Mouse (Mus musculus) spleen, adult 2 months (tissue): ENCODE measurements around the gene Nck2. TPM values are rescaled to one million over a fixed set of nuclear protein-coding genes. Genes with fewer than 3 reads are reported as not detected.
A peak's percentile ranks its signal among the peaks of the same experiment; 100 is the strongest.

Source experiments
- DNase-seq, 2 experiments: peaks; one replicate each; pipeline versions ENCODE4 v3.0.0 to v3.0.0-alpha.2; 2012 to 2021; ENCODE audit warnings: low spot score in 2 of 2, low read depth in 1 of 2
- H3K27ac ChIP-seq: fragments of 200-500 bp; 2 replicates; pipeline ENCODE4 v1.5.1; 2012; ENCODE audit warnings: low read length, inconsistent platforms; ENCODE audit not compliant: insufficient read depth
- H3K27me3 ChIP-seq: fragments of 200-500 bp; 2 replicates; pipeline ENCODE4 v1.6.1; 2012; ENCODE audit warnings: mild to moderate bottlenecking, moderate library complexity, low read length, inconsistent platforms; ENCODE audit not compliant: control insufficient read depth, insufficient read depth
- H3K36me3 ChIP-seq: fragments of 200-500 bp; 2 replicates; pipeline ENCODE4 v1.6.1; 2012; ENCODE audit warnings: mild to moderate bottlenecking, low read length, inconsistent platforms; ENCODE audit not compliant: control insufficient read depth, insufficient read depth
- H3K4me1 ChIP-seq: fragments of 200-500 bp; 2 replicates; pipeline ENCODE4 v1.6.1; 2011; ENCODE audit warnings: inconsistent platforms; ENCODE audit not compliant: control insufficient read depth, insufficient read depth, insufficient read length
- H3K4me3 ChIP-seq: fragments of 200-500 bp; 2 replicates; pipeline ENCODE4 v1.5.1; 2011; ENCODE audit warnings: mild to moderate bottlenecking, inconsistent platforms; ENCODE audit not compliant: insufficient read depth, insufficient read length; ENCODE audit errors: extremely low read depth
- CTCF ChIP-seq: fragments of 200-500 bp; IDR thresholded peaks from 2 replicates; pipeline ENCODE4 v1.5.1; 2011; ENCODE audit warnings: mild to moderate bottlenecking, inconsistent platforms; ENCODE audit not compliant: insufficient read depth, insufficient read length, insufficient replicate concordance; ENCODE audit errors: extremely low read depth
- POLR2A ChIP-seq: fragments of 200-500 bp; IDR thresholded peaks from 2 replicates; pipeline ENCODE4 v1.6.1; 2011; ENCODE audit warnings: low read depth, low read length, inconsistent platforms
- WGBS: fragments of 180-500 bp; shearing (Covaris S2); methylation state at CpG from one replicate; pipeline ENCODE4 v1.1.7; 2018; 5-methylcytosine and 5-hydroxymethylcytosine counted together
- polyA plus RNA-seq: library from polyadenylated mRNA; depleted of rRNA; stranded (reverse); fragments of >200 nt; gene quantifications from 2 replicates; pipeline ENCODE4 v1.2.3, GENCODE M21; 2012

Nck2 gene
- polyA plus RNA-seq, 1 experiment, result 15.9 TPM

DNA sequence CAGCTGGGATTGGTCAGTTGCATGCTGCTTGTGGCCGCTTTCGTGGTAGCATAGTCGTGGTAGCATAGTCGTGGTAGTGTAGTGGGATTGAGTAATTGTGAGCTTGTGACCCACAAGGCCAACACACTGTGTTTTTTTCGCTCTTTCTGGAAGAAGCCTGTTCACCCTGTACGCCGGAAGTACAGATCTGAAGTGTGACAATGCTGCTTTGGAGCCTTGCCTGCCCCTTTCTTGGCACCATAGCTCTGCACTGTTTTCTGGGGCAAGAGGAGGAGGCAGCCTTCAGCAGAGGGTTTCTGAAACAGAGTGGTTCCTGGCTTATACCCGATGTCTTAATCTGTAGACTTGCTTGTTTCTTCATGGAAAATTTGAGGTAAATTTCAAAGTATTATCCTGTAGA, 23.3 kb downstream of the Nck2 start:
- peak overlapping the region; percentile 31 for H3K27ac ChIP-seq

GRCm38 (mm10) chr1:43468207-43468606, 23.8 kb downstream of the Nck2 start:
- TF ChIP-seq CTCF, result no peak
- no peak for TF ChIP-seq POLR2A
- no peaks in the 10 kb centered on the region for H3K27me3 ChIP-seq
- peaks cover 30% of the 10 kb centered on the region; the same call in 1 of the 2 replicates for H3K4me1 ChIP-seq
- H3K36me3 ChIP-seq, result no peaks in the 10 kb centered on the region
- H3K4me3 ChIP-seq, result no peak overlapping the region
- DNase-seq, result no peak
- H3K27ac ChIP-seq, result no peak overlapping the region
- WGBS, result 41% methylated on average over 7 of the region's 7 CpGs

More for the DNA sequence above, 23.3 kb downstream of the Nck2 start:
- Histone ChIP-seq H3K4me3 (no peak overlapping the region), H3K27me3 (no peaks in the 10 kb centered on the region), H3K36me3 (no peaks in the 10 kb centered on the region), H3K4me1 (peaks cover 30% of the 10 kb centered on the region; the same call in 1 of the 2 replicates)
- 47% methylated on average over 8 of the region's 8 CpGs for whole genome bisulfite sequencing
- DNase-seq, result no peak
- TF ChIP-seq POLR2A, result no peak
- no peak for TF ChIP-seq CTCF

DNA sequence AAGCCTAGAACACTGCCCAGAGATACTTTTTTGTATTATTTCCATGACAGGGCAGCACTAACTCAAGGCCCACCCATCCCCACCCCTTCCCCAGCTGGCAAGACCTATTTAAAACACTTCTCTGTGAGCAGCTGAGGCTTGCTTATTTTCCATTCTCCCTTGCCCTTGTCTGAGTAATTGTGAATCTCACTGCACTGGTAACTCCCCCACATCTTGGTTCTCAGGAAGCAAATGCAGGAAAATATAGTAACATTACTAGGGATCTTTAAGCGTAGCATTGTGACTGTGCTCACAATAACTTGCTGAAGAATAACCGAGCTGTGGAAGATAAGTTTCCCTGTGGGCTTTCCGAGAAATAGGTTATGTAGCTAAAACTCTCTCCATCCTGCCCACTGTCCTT, 24.6 kb downstream of the Nck2 start:
- Histone ChIP-seq H3K36me3 (no peaks in the 10 kb centered on the region), H3K27ac (no peak overlapping the region), H3K27me3 (no peaks in the 10 kb centered on the region), H3K4me3 (no peak overlapping the region), H3K4me1 (peaks cover 34% of the 10 kb centered on the region; the same call in 1 of the 2 replicates)
- no peak for TF ChIP-seq POLR2A
- no peak for TF ChIP-seq CTCF
- no peak for DNase-seq
- 86% methylated on average over 3 of the region's 3 CpGs for WGBS

- Histone ChIP-seq H3K27me3 (no peaks in the 10 kb centered on the region), H3K36me3 (no peaks in the 10 kb centered on the region)
- WGBS, result 78% methylated on average over 10 of the region's 10 CpGs
Observed at GRCm38 (mm10) chr1:43470421-43471179, 26.2 kb downstream of the Nck2 start.

DNA sequence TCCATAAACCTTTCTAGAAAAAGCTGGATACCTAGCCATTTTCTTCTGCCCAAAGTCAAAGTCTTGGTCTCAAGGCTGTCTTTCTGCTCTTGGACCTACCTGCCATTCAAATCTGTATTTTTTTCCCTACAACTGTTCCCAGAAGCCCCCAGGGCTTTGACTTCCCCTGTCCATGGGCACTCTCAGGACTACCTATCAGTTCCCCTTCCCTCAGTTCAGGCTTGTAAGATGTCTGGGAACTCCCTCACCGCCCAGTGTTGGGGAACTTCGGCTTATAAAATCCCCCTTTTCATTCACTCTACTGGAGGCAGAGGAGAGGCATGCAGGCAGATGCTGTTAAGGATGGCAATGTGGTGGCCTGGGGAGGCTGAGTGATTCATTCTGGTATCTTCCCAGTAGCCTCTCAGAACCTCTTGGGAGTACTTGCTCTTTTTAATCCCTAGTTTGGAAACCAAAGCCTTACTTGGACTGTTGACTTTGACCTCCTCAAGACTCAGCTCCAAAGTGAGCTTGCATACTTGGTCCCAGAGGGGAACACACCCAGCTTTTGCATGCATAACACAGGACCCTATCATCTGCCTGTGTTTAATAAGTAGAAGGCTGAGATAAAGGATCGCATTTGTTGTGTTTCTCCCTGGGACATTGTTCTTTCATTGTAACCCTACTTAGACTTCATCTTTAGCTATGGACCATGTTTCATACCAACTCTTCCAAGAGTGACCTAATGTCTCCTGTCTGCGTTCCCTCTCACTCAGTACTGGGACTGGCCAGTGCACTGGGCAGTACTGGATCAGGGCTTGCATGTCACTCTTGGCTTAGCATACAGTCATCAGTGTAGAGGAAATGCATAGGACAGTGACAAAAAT, 27.0 kb downstream of the Nck2 start:
- Histone ChIP-seq H3K27ac (no peak overlapping the region; the same call in 1 of the 2 replicates), H3K27me3 (no peaks in the 10 kb centered on the region), H3K4me1 (peaks cover 30% of the 10 kb centered on the region; the same call in 1 of the 2 replicates), H3K36me3 (no peaks in the 10 kb centered on the region), H3K4me3 (no peak overlapping the region)
- TF ChIP-seq CTCF, result no peak
- TF ChIP-seq POLR2A, result no peak
- WGBS, result 86% methylated on average over 4 of the region's 4 CpGs
- DNase-seq, result no peak

More at GRCm38 (mm10) chr1:43470421-43471179, 26.2 kb downstream of the Nck2 start:
- Histone ChIP-seq H3K27ac (no peak overlapping the region), H3K4me3 (no peak overlapping the region), H3K4me1 (peaks cover 34% of the 10 kb centered on the region; the same call in 1 of the 2 replicates)
- DNase-seq, result no peak
- TF ChIP-seq POLR2A (no peak), CTCF (no peak)

DNA sequence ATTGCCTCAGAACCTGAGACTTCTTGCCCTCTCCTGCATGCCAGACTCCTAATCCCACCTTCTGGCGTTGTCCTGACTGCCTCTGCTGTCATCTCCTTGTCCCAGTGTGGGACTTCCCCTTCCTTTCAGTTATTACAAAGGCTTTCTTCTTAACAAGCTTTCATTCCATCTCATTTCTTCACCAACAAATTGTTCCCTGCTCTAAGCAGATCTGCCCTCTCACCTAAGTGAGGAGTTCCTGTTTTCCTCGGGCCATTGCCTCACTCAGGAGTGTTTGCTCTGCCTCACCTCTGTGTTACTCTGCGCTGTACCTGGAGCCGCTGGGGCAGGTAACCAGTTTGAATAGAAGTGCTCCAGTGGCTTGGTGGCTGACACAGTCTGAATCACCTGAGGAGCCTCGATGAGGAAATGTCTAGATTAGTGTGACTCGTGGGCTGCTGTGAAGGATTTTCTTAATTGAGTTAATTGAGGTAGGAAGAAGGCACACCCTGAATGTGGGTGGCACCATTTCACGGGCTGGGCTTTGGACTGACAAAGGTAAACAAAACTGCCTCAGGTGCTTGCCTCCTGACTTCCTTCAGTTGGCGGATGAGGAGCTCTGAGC, 27.8 kb downstream of the Nck2 start:
- WGBS, result 59% methylated on average over 8 of the region's 8 CpGs
- Histone ChIP-seq H3K4me1 (peaks cover 30% of the 10 kb centered on the region; the same call in 1 of the 2 replicates), H3K4me3 (no peak overlapping the region), H3K36me3 (no peaks in the 10 kb centered on the region), H3K27me3 (no peaks in the 10 kb centered on the region), H3K27ac (no peak overlapping the region; the same call in 1 of the 2 replicates)
- TF ChIP-seq POLR2A, result no peak
- no peak for TF ChIP-seq CTCF
- no peak for DNase-seq
